Mouse (Mus musculus) A20 (cell line): Measurements from ENCODE around the gene Smarce1.
A peak's percentile ranks its signal among the peaks of the same experiment; 100 is the strongest.
"Not testable (repeated sequence)": the region's sequence is repeated elsewhere in the genome, so short reads cannot be mapped to it uniquely, and the experiment has no call there.

Source experiments
- DNase-seq: peaks from one replicate; pipeline ENCODE4 v3.0.0-alpha.2; 2011; ENCODE audit warnings: low read depth, low spot score

Smarce1 gene

DNA sequence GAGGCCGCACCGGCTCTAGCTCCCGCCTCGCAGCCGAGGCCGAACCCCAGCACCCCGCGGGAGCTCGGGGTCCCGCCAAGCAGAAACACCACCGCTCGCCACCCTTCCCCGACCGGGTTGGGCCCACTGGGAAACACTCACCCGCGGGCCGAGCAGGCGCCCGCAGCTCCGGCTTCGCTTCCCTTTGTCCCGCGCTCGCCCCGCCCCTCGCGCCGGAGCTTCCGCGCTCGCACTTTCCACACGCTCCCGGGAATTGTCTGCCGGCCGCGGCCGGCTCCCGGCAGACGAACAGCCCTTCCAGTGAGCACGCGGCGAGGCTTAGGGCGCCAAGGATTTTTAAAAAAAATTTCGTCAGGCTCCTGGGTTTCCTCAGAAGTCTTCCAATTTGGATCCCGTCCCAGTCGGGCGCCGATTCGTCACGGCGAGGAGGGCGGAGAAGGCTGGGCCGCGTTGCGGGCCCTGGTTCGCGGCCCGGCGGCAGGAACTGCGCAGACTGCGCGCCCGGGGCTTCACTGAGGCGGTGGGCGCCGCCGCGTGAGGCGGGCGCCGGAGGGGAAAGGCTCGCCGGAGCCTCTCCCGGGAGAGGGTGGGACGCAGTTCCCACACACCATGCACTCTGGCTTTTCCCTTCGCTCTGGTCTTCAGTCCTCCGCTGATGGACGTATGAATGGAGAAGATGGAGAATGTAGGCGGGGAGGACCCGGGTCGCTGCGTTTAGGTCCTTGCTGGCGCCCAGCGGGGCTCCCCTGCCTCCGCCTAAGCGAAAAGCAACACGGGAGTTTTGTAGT, at the start of gene Smarce1:
Gene Smarce1 (minus strand): TSS at position 757 of the 788 bp plus-strand sequence.
- peak; percentile 92 for DNase-seq

DNA sequence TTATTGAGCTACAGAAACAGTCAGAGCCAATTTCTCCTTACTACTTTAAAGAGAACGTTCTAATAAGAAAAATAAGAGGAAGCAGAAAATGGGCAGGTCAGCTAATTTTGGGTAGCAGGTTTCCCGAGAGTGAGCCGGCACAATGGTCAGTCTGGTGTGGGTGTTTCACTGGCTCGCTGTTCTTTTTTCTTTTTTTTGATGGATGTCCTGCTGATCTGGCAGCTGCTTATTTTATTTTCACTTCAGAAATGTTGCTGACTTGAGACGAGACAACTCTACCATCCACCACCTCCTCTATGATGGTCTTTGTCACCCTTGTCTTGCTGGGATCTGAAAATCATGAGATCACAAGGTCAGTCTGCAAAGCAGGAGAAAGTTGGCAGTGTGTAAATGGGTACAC, 49.2 kb upstream of the Smarce1 start:
- no peak for DNase-seq

DNA sequence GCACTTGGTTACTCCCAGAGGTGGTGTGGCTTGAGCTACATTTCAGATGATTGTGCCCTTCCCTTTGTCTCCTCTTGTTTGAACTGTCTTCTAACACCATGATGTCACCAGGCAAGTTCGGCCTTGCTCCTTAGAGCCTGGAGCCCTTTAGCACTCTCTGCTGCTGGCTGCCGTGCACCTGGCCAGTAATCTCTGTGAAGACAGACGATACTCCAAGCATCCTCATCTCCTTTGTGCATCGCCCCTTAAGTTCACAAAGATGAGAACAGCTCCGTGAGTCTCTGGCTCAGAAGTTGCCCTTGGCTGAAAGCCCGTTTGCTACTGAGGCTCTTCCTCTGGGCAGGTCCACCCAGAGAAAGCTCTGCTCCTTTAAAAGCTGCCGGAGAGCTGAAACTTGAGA, 46.0 kb upstream of the Smarce1 start:
- DNase-seq = no peak

DNA sequence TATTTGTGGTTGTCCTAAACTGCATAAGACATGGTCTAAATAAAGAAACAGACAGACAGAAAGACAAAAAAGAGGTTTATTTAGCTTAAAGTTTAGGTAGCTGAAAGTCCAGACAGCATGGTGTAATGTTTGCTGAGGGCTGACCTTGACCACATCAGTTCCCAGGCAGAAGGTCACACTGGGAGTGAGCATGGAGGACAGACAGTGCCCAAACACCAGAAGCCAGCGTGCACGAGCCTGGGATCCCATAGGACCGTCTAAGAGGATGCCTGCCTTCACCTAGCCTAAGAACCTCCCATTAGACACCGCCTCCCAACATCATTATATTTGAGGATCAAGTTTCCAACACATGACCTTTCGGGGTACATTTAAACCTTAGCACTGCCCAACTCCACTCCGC, 44.8 kb upstream of the Smarce1 start:
- DNase-seq = no peak

DNA sequence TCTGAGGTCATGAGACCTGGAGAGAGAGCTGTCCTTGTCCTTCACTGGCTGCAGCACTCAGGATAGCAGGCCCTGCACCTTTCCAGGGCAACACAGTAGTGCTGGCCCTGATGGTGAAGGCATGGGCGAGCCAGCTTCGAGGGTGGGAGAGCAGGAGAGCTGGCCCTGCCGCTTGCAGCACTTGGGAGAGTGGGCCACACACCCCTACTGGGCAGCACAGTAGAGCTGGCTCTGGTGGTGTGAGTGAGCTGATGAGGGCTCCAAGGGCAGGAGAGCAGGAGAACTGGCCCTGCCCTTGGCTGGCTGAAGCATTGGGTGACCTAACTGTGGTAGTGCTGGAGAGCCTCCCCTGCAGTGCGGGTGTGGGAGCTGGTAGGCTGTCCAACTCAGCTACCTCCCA, 41.9 kb upstream of the Smarce1 start:
- DNase-seq = no peak

DNA sequence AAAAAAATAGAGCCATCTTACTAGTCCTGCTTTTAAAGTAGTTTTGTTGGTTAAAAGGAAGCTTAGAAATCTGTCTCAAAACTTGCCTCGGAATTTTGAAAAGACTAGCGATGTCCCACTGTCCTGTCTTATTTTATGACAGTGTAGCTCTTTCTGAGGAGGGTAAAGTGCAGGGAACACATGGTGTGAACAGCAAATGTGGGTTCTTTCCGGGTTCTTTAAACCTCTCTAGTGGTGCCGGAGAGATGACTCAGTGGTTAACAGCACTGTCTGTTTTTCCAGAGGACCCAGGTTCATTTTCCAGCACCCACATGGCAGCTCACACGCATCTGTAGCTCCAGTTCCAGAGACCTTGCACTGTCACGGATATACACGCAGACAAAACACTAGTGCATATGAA, 38.4 kb upstream of the Smarce1 start:
- DNase-seq = no peak

DNA sequence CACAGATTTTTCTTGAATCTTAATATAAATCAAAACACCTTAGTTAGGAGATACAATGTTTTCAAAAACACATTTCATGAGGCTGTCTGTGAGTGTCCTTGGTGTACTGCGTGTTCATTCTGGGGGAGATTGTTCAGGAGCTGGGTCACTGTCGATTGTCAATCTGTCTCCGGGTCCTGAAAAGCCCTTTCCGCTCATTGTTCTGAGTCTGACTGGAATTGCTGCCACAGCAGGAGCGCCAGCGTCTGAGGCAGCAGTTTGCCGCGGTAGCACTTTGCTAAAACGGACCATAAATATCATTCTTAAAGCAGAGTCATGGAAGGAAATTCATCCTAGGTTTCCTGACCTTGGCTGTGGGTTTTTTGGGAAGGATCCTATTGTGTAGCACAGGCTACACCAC, 35.0 kb upstream of the Smarce1 start:
- no peak for DNase-seq

DNA sequence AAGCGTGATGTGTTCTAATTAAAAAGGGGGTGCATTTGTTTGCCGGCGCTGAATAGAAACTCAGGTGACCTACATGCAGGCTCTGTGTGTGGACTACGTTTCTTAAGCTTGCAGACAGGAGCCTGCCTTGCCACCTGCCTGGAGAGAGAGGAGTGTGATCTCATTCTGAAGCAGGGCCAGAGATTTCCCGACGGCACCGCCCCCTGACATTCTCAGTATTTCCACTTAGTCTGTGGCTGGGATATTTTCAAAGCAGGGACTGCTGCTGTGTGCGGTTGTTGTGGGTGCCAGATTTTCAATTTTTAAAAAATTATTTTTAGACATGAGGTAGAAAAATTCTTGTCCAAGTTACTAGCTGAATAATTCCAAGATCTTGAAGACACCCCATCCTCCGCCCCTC, 34.4 kb upstream of the Smarce1 start:
- no peak for DNase-seq

DNA sequence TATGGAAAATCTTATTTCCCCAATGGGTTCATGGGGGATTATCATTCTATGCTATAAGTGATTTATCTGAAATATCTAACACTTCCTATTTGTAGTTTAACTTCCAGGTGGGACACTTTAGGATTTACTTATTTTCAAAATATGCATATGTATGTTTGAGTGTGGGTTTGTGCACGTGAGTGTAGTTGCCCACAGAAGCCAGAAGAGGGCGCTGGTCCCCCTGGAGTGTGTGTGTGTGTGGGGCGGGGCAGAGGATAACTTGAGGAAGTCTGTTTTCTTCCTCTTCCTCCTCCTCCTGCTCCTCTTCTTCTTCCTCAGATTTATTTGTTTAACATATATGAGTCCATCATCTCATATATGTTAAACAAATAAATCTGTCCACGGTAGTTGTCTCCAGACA, 25.4 kb upstream of the Smarce1 start:
- peak; percentile 22 for DNase-seq

DNA sequence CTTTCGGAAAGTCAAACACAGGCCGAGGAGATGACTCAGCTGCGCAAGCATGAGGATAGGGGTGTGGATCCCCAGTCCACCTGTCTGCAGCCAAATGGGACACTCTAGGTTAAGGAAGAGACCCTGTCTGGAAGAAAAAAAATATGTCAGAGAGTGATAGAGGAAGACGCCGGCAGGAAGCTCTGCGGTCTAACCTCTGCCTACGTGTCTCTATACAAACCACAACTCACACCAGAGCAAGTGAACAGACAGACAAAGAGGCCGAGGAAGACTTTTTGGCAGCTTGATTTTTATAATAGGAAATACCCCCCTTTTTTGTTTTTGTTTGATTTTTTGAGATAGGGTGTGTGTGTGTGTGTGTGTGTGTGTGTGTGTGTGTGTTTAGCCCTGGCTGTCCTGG, 24.5 kb upstream of the Smarce1 start:
- no peak for DNase-seq

DNA sequence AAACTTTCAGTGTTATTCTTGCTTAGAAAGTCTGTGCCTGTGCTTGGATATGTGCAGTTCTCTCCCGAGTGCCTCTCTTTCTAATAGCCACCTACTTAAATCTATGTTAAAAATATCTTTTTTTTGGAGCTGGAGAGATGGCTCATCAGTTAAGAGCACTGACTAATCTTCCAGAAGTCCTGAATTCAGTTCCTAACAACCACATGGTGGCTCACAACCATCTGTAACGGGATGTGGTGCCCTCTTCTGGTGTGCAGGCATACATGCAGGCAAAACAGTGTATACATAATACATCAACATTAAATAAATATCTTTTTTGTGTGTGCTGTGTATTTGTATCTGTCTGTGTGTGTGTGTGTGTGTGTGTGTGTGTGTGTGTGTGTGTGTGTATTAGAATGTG, 23.1 kb upstream of the Smarce1 start:
- DNase-seq = no peak

DNA sequence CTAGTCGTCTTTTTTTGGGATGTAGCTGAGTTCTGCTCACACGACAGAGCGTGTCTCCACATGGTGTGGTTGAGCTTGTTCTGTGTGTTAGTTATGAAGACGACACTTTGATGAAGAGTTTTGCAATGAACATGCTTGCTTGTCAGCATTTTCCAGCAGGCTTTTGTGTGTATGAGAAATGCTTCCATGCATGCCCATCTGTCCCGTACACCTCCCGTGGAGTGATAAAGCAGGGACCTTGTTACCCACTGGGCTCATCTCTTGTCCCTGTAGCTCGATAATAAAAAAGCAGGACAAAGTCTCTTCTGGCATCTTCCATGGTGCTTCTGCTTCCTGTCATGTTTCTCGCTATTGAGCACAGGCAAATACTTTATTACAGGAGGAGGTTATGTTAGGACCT, 21.9 kb upstream of the Smarce1 start:
- DNase-seq = no peak

DNA sequence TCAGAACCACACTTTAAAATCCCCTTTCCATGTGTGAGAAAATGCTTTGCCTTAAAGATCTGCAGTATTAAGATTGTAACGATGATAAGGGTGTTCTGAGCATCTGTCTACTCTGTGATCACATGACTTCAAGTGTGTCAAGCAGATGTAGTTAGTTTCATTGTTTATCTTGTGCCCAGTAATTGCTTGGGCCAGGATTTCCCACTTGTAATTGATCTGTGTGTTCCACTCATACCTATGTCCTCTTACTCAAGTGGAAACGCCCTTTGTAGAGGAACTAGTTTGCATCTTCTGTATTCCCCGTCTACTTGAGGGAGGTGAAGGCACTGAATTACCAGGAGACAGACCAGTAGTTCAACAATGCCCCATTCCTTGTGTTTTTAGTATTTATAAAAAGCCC, 19.8 kb upstream of the Smarce1 start:
- peak; percentile 23 for DNase-seq

DNA sequence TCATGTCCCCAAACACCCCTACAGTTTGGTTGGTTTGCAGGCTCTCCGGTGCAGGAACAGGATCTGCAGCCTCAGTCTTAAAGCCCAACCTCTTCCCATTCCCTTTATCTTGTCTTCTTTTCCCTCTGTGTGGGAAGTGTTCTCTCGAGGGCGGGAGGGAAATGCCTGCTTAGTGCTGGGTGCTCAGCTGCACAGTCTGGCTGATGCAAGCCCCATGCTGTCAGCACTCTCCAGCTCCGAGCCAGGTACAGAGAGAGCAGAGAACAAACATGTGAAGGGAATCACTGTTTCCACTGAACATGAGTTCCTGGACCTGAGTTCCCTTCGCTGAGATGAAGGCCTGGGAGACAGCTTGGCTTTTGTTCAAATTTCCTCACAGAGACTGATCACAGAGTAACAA, 19.4 kb upstream of the Smarce1 start:
- no peak for DNase-seq

DNA sequence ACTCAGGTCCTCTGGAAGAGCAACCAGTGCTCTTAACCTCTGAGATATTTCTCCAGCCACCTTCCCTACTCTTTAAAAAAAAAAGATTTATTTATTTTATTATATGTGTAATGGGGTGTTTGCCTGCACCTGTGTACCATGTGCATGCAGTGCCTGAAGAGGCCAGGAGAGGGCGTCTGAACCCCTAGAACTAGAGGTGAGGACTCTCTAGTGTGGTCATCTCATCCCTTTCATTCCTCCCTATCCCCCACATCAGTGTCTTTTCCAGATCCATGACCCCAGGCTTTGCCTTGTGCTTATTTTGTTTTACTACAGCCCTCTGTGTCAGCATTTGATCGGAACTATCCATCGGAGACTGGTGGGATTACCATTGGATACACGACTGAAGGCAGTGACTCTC, 18.3 kb upstream of the Smarce1 start:
- DNase-seq = peak; percentile 57

DNA sequence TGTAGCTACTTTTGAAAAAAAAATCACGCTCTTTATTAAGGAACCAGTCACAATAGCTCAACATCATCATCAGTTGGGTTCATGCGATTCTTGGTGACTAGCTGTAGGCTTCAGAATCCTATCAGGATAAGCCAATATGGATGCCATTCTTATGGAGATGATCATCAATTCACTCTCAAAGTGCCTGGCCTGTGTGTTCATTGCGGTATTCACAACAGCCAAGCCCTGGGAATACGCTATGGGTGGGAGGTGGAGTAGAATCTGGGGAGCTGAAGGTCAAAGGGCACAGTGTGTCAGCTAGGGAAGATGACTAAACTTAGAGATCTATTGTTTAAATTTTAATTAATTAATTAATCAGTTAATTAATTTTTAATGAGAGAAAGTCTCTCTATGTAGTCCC, 17.1 kb upstream of the Smarce1 start:
- DNase-seq = no peak

DNA sequence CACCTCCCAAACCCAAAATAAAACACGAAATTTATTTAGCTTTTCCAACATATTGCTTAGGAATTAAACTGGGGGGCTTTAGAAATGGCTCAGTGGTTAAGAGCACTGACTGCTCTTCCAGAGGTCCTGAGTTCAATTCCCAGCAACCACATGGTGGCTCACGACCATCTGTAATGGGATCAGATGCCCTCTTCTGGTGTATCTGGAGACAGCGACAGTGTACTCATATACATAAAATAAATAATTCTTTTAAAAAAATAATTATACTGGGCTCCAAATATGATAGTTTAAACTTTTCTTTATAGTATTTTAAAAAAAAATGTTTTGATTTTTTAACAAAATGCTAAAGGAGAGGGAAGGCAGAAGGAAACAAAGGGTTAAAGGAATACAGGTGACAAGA, 13.7 kb upstream of the Smarce1 start:
- DNase-seq = not testable (repeated sequence)

DNA sequence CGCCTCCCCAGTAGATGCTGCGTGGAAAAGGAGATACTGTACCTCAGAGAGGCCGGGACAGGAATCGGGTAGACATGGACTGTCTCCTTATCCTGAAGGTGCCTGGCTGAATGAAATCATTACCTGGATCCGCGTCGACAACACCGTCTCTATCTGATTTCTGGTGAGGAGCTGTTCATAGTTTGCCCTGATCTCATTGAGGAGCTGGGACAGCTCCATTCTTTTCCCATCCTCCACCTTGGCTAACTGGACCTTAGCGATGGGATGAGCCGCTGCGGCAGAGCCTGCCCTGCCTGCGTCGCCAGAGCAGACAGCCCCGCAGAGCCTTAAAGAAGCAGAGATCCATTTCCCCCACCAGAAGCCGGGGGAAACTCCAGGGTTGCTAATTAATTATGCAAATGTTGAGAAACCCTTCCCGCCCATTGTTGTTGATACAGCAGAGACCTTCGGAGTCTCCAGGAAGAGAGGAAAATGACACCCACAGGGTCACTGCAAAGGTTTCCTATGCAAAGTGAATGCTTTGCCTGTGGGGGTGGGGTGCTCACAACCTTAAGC, 13.1 kb upstream of the Smarce1 start, which contains the start of gene Krt222:
Gene Krt222 (minus strand): TSS at position 266 of the 555 bp plus-strand sequence.
- DNase-seq = no peak

DNA sequence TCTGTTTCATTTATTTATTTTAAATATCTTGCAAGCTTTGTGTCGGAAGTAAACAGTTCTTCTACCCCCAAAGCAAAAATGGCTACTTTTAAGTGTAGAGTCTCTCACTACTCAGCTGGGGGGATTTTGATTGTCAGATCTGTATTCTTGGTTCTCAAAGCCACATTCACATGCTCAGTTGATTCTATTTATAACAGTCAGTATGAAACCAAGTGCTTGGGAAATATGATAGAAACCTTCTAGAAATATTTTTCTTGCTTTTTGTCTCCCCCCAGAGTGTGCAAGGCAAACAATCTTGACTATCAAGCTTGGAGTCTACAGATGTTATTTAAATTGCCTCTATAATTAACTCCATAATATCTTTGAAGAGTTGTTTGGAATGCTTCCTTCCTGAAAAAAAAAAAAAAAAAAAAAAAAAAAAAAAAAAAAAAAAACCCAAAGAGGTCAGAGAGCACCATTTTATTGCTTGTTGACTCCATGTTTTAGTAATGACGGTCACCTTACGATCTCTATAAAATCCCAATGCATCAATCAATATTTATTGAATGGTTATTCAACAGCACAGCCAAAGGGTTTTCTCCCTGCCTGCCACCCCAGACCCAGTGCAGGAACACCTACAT, 12.5 kb upstream of the Smarce1 start:
- DNase-seq = no peak

DNA sequence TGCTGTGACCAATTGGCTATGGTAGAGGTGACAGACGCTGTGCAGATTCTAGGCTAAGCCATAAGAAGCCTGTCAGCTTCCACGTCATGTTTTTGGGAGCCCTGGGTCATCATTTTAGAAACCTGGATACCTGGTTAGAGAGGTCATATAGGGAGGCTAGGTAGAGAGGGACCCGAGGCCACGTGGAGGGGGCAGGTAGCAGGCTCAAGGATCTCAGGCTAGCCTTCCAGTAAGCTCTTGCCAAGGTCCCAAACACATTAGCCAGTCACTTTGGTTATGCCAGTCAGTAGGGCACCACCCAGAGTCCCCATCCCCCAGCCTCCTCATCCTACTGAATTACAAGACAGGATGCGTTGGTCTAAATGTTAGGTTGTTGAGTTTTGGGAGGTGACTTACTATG, 11.2 kb upstream of the Smarce1 start:
- DNase-seq = no peak

DNA sequence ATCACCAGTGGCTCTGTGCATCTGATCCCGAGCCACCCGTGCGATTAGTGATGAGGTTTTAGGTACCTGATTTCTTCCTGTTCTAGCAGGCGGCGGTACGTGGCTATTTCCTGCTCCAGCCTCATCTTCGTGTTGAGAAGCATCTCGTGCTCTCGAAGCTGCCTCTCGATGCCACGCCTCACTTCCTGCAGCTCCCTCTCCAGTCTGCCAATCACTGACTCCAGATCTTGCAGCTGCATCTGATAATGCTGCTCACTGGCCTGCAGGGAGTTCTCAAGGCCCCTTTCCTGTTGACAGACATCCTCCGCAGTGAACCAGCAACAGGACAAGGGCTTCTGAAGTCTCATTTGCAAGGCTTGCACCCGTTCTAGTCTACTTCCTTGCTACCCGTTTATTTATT, 7.7 kb upstream of the Smarce1 start:
- peak; percentile 77 for DNase-seq

DNA sequence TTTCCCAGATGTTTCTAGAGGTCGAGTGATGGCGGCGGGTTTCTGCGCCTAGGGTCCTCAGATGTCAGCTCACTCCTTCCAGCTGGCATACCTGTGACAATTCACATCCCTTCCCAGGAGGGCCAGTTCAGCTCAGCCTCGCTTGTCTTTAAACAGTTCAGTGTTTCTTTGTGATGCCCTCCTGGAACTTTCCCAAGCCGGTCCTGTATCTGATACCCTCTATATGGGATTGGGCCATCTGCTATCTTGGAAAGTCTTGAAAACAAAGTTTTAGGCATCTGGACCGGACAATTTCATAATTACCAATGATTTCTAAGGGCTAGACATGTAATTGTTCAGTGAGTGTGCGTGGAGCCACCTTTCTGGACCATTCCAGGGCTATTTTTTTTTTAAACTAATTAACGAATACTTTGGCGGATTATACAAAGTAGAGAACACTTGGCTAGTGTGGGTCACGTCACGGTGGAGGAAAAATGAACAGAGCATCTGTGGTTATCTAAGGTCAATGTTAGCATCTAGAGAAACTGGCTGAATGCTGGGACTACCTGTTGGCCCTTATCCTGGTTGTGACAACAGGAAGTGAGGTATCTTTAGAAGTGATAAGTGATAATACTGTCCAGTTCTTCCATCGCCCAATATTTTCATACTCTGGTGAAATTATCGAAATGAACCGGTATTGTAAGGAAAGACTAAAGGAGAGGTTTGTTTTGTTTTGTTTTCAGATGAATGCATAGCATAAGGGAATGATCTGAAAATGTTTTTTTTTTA, 416 bp upstream of the Smarce1 start:
- no peak for DNase-seq
